Mouse (Mus musculus): ENCODE results near the gene Ccdc6.

Gene Ccdc6

DNA sequence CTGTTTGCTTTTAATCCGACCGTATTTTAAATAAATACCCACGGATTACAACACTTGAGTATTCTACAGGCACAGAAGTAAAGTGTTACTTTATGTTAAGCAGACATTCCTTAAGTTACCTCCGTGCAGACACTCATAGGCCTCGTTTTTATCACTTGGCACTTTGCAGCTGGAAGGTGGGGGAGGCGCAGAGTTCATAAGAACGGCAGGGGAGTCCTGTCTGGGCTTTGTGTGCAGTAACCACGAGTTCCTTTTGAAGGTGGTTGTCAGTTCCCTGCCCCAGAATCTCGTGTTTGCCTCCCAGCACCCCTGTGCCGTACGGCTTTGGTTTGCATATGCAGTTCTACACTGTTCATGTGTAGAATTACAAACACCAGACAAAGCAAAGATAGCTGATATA, 70.7 kb downstream of the Ccdc6 start:
- no peak for DNase-seq (ENCODE audit: low spot score in 2 of 2)

DNA sequence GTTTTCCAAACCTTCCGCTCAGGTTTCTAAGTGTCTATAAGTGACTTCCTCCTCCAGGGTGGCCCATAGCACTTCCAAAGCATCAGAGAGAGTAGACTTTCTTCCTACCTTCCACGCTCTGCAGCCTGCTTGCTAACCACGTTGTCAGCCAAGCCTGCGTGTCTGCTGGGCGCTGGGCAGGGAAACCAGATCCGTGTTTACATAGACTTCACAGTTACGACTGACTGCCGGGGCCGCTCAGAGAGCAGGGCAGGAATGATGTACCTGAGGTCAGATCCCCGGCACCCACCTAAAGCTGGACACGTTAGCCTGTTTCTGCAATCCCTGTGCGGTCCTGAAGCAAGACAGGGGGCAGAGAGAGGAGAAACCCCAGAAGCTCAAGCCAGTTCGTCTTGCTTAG, 71.5 kb downstream of the Ccdc6 start:
- no peak for DNase-seq (ENCODE audit: low spot score in 2 of 2)

DNA sequence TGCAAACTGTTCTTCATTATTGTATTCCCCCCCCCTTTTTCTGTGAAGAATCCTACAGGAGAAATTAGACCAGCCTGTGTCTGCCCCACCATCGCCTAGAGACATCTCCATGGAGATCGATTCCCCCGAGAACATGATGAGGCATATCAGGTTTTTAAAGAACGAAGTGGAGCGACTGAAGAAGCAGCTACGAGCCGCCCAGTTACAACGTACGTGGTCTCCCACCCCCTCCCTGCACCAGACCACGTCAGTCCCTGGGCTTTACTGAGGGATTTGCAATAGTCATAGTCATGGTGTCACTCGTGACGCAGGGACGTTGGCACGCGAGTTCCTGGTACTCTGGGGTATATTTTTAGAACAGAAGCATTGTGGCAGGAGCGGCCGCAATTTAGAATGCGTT, 72.1 kb downstream of the Ccdc6 start:
- DNase-seq (ENCODE audit: low spot score in 2 of 2): no peak

DNA sequence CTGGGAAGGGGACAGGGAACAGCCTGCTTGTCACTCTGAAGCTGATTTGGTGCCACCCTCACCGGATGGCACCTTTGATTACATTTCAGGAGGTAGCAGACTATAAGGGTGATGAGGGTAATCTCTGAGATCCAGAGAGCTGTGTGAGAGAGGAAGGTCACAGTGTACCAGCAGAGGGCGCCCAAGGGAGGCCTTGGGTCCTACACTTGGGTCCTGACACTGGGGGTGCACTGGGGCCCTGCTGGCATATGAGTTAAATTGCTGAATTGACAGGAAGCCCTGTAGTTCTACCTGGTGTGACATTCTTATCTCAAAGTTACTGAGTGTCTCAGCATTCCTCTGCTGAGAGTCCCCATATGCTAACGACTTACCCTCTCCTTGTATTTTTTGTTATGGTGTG, 76.4 kb downstream of the Ccdc6 start:
- peak; percentile 45 to 56 for DNase-seq (ENCODE audit: low spot score in 2 of 2)

DNA sequence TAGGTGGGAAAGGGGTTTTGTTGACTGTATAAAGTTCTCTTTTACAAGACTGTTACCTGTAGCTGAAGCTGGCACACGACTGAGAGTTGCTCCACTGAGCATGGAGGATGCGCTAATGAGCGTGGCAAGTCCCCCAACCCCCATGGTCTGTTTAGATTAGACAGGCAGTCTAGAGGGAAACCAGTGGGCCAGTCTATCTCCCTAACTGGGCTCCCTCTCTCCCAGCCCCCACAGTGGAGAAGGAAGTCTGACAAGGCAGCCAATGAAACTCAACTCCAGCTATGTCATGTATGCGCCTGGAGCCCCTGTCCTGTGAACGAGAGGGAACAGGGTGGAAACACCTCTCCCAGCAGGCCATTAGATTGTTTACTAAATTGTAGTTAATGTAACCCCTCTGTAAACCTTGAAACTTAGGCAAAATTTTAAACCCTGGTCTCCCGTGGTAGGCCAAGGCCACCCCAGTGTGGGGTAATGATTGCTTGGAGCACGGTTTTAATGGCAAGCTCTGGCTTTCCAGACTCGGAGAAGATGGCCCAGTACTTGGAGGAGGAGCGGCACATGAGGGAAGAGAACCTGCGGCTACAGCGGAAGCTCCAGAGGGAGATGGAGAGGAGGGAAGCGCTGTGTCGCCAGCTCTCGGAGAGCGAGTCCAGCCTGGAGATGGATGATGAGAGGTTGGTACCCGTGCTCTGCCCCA, 77.7 kb downstream of the Ccdc6 start:
- DNase-seq (ENCODE audit: low spot score in 2 of 2): no peak

DNA sequence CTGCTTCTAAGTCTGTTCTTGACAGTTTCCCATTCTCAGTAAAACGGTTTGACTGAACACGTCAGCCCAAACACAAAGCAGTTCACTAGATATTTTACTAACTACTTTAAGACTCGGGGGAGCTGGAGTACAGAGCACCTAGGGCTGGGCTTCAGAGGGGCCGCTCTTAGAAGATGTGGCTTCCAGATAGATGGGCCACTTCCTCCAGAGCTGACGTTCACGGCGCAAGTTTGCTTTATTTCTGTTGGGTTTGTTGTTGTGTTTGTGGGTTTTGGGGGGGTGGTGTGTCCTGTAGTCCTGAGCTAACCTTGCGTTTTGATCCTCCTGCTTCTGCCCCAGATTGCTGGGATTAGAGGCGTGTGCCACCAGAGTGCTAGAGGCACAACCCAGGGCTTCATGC, 83.8 kb downstream of the Ccdc6 start:
- no peak for DNase-seq (ENCODE audit: low spot score in 2 of 2)

DNA sequence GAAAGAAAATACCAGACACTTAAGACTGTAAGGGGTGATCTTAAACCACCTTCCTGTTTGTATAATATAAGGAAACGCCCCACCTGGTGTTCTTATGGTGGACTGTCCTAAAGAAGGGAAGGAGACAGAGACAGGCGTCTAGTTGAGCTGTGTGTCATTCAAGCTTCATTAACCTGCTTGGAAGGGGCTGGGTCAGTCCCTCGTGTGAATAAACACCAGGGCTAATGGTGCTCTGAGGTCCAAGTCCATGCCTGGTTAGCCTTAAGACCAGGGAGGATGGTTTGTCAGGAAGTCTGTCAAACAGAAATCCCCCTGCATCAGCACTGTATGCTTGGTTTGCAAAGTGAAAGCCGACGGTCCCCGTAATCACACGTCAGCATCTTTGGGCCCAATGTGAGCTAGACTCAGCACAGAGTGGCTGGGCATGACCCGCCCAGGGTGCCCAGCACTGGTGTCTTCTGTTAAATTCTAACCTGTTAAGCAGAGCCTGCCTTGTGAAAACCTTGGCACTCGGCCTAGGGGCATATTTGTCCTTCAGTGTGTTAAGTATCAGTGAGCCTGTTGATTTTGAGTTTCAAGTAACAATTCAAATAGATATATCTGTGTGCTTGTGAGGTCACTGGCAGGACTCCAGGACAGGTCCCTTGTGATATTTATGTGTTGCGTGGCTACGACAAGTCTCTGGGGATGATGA, 84.5 kb downstream of the Ccdc6 start:
- DNase-seq (ENCODE audit: low spot score in 2 of 2): no peak

DNA sequence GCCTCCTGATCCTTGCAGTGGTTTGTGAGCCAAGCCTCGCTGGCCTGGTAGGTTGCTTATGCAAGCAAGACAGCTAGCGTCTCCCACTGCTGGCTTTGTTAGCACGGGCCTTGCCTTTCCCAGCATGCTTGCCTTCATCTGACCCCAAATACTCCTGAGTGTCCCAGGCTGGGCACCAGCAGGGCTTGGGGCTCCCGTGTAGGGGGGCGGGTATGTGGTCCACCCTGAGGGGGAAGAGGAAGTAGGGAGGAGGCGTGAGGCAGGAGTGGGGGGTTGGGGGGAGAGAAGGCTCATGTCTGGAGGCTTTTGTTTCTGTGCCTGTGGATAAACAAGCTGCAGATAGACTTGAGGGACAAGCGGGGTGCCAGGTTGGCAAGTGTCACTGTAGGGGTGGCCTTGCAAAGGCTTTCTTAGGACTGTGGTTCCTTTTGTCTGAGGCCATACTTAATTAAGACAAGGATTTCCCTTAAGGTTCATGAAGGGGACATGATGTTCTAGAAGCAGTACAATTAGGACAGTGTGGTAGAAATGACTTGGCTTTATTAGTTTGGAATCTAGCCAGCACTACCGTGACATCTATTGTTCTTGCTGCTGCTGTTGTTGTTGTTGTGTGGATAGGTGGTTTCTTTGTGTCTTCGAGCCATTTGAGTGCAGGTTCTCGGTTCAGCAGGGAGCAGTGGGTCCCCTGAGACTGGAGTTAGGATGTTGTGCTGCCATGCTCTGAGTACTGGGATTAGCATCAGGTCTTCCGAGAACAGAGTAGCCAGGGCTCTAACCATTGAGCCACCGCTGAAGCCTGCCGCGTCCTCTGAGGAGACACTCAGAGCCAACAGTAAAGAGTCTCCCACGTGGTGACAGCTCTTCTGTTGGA, 86.5 kb downstream of the Ccdc6 start:
- DNase-seq (ENCODE audit: low spot score in 2 of 2): no peak

DNA sequence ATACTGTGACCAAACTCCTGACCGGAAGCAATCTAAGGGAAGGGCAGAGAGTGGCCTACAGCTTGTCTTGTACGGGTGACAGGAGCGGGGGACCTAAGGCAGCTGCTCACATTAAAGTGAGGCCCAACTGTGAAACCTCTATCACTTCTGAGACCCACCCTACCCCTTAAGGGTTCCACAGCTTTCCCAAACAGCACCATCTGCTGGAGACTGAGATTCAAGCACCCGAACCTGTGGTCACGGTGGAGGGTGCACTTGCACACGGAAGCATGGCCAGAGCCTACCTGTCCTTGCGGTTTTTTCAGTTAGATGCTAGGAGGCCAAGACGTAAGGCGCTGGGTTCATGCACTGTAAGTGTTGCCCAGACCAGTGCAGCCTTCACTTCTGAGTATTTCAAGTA, 89.2 kb downstream of the Ccdc6 start:
- DNase-seq (ENCODE audit: low spot score in 2 of 2): peak in 1 of 2 experiments; percentile 22

DNA sequence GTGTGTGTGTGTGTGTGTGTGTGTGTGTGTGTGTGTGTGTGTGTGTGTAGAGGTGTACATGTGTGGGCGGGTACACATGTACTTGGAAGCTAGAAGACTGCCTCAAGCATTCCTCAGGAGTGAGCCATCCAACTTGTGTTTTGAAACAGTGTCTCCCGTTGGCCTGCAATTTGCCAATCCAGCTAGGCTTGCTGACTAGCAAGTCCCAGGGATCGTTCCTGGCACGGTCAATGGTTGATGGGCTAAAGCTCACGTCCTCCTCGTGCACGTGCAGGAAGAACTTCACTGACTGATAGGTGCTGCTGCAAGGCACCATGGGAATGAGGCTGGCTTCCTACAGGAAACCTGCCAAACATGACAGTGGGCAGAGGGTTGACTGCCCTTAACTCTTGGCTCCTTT, 89.7 kb downstream of the Ccdc6 start:
- DNase-seq (ENCODE audit: low spot score in 2 of 2): no peak

DNA sequence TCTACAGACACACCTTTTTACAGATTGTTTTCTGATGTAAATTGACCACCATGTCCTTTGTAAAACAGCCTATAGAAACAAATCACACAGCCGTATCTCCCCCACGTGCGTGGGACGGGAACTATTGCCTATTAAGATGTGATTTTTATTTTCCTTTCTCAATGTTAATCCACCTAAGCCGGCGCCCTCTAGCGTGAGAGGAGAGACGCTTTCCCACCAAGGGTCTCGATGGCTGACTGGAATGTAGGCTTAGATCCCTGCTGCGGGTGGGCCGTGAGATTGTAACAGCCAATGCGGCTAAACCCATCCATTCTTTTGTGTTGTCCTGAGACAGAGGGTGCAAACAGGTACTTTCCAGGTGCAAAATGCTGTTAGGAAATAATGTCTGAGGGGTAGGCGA, 92.9 kb downstream of the Ccdc6 start:
- no peak for DNase-seq (ENCODE audit: low spot score in 2 of 2)

DNA sequence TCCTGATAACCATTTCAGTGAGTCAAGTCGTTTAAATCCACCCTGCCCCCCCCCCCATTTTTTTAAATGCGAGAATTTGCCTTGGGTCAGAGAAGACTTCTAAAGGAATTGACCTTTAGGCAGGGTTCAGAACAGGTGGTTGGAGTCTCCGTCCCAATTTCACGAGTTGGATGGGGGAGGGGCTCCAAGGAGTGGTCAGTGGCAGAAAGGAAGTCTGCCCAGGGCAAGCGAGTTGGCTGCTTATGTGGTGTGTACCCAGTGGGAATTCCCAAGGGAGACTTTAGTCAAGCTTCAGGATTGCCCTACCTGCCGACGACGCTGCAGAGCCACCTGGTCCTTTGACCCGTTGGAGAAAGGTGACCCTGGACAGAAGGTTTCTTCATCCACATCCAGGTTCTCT, 97.4 kb downstream of the Ccdc6 start:
- no peak for DNase-seq (ENCODE audit: low spot score in 2 of 2)

DNA sequence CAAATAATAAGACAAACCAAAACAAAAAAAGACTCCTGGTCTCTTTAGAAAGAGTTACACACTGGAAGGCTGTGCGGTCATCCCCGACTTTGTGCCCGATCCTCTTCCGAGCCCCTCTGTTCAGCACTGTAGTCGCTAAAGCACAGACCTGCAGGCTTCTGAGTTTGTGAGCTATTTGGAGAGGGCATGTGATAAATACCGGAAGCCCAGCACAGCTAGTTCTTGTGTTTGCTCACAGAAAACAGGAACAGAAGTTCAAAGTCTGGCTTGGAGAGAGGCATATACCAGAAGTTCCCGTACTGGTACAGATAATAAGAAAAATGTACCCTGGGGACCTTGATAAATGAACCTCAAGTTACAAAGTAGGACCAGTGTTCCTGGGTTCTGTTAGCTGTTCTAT, 98.4 kb downstream of the Ccdc6 start:
- no peak for DNase-seq (ENCODE audit: low spot score in 2 of 2)

DNA sequence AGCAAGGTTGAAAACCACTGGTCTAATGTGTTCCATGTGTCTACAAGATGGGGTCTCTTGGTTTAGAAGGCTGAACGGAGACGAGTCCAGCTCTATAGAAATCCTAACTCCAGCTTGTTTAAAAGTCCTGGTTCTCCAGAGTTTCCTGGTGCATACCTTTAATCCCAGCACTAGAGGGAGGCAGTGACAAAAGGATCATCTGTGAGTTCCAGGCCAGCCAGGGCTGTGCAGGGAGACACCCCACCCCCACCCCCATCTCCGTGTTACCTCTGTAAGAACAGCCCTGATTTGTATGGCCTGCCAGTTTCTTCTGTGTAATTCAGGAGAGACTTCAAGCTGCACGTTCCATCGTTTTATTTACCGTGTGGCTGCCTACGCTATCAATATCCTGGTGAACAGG, 98.9 kb downstream of the Ccdc6 start:
- DNase-seq (ENCODE audit: low spot score in 2 of 2): peak in 1 of 2 experiments; percentile 18

DNA sequence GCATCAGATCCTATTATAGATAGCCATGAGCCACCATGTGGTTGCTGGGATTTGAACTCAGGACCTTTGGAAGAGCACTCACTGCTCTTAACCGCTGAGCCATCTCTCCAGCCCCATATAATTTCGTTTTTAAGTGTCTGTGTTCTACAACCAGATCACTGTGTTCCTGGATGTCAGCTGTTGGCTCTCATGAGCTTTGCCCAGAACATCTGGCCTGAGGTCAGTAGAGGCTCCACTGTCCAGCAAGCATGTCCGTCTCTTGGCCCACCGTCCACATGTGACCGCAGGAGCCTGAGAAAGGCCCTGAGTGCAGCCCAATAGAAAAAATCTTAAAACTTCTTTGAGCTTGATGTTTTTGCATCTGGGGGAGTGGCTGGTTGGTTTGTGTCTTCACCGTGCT, 99.7 kb downstream of the Ccdc6 start:
- no peak for DNase-seq (ENCODE audit: low spot score in 2 of 2)

DNA sequence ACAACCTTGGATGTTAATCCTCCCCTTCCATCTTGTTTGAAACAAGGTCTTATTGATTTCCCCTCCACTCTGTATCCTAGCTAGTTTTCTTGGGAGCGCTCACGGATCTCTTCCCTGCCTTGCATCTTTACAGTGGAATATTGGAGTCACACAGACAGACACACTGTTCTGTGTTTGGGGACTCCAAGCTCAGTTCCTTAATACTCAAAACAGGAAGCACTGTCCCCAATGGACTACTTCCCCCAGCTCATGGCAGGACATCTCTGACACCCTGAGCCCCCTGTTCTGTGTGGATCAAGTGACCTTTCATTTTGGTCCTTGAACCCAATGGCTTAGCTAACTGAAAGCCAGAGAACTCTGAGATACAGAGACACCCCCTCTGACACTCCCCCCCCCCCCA, 100.7 kb downstream of the Ccdc6 start:
- no peak for DNase-seq (ENCODE audit: low spot score in 2 of 2)

DNA sequence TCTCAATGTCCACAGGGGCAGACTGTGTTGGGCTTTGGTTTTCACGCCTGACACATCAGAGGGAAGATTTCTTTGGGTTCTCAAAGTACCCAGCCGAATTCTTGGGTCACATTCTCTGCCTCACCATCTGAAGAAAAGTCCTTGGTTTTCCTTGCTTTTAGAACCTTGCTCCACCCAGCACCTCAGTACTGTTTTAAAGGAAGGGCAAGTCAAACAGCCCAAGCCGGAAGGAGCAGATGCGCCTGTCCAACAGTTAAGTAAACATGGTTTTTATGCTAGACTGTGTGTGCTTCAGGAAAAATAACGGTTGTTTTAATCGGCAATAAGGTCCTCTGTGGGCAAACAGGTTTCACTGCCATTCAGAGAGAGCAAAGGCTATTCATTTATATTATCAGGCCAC, 101.1 kb downstream of the Ccdc6 start:
- DNase-seq (ENCODE audit: low spot score in 2 of 2): no peak

DNA sequence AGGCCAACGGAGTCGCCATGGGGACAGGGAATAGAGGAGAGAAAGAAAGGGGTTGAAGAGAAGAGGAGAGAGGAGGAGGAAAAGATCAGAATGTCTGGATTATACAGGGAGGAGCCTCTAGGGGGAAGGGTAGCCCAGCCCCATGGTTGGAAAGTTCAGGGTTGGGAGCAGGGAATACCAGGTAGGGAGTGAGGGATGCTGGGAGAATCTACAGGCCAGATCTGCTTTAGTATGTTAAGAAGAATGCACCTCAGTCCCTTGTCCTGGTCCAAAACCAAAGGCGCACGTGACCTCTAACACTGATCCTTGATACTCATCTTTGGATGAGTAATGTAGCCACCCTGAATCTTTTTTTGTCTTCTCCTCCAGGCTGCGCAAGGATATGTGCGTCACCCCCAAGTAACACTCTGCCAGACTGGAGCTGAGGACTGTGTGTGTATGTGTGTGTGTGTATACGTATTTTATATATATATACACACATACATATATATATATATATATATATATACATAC, 102.1 kb downstream of the Ccdc6 start:
- DNase-seq (ENCODE audit: low spot score in 2 of 2): no peak

DNA sequence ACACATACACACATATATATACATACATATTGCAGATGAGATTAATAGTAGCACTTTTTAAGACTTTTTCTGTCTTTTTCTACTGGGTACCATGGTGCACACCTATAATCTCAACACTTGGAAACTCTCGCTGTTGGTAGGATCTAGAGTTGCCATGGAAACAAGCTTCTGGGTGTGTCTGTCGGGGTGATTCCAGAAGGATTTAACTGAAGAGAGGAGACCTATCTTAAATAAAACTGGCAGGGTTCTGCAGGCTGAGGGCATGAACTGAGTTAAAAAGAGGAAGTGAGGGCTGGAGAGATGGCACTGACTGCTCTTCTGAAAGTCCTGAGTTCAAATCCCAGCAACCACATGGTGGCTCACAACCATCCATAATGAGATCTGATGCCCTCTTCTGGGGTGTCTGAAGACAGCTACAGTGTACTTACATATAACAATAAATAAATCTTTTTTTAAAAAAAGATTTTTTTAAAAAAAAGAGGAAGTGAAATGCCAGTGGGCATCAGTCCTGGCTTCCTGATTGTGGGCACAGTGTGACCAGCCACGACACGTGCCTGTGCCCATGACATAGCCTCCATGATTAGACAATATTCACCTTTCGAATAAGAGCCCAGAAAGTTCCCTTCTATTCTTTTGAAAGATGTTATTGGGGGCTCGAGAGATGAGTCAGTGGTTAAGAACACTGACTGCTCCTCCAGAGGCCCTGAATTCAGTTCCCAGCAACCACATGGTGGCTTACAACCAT, 102.7 kb downstream of the Ccdc6 start:
- DNase-seq (ENCODE audit: low spot score in 2 of 2): no peak

DNA sequence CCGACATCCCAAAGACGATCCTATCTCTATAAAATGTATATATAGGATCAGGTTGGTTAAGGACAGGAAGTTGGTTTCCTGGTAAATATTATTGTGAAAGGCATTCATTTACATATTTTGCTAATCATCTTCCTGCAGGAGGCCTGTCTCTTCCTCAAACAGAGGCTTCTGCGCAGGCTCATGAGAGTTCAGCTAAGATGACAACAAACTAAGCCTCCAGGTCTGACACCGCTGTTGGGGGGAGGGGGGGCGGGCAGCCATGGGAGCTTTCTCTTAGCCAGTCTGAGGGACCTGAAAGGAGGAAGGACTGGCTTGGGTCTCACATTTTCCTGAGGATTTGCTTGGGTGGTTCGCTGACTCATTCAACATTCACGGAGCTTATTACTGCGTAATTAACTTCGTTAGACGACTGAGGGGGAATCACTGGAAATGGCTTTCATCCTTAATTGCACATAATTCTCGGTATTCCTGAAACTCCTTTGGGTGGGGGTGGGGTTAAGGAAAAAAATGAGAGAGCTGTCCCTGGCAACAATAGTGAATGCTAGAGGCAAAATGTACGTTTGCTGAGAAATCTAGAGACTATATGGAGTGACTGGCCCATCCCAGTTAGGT, 104.1 kb downstream of the Ccdc6 start:
- DNase-seq (ENCODE audit: low spot score in 2 of 2): no peak
